Mouse (Mus musculus) frontal cortex, adult 2 months (tissue): ENCODE data around the gene Tmem38b. TPM values are rescaled to one million over a fixed set of nuclear protein-coding genes. Genes with fewer than 3 reads are reported as not detected.

Experiments used
- DNase-seq, 2 experiments: peaks; one replicate each; pipeline ENCODE4 v3.0.0; 2022; ENCODE audit warnings: low spot score in 1 of 2; ENCODE audit errors: extremely low spot score in 1 of 2
- polyA plus RNA-seq: library from polyadenylated mRNA; depleted of rRNA; stranded (reverse); fragments of >200 nt; gene quantifications from 2 replicates; pipeline ENCODE4 v1.2.3, GENCODE M21; 2012

Gene Tmem38b
- polyA plus RNA-seq, 1 experiment: 8.6 TPM

- no peak for DNase-seq
Observed at GRCm38 (mm10) chr4:53828914-53829313, 3.1 kb downstream of the Tmem38b start.

GRCm38 (mm10) chr4:53830016-53830415 lies 4.2 kb downstream of the Tmem38b start:
- DNase-seq: no peak

GRCm38 (mm10) chr4:53830579-53830978 lies 4.7 kb downstream of the Tmem38b start:
- DNase-seq: no peak

GRCm38 (mm10) chr4:53832321-53832720 lies 6.5 kb downstream of the Tmem38b start:
- DNase-seq: no peak

- DNase-seq: no peak
Observed at GRCm38 (mm10) chr4:53836978-53837377, 11.1 kb downstream of the Tmem38b start.

GRCm38 (mm10) chr4:53840158-53840870 lies 14.5 kb downstream of the Tmem38b start:
- no peak for DNase-seq

GRCm38 (mm10) chr4:53843553-53843952 lies 17.7 kb downstream of the Tmem38b start:
- DNase-seq: peak; percentile 37 to 69

GRCm38 (mm10) chr4:53844835-53845619 lies 19.2 kb downstream of the Tmem38b start:
- peak in 1 of 2 experiments; percentile 73 for DNase-seq

- no peak for DNase-seq
Observed at GRCm38 (mm10) chr4:53845656-53846055, 19.8 kb downstream of the Tmem38b start.

GRCm38 (mm10) chr4:53846326-53846725 lies 20.5 kb downstream of the Tmem38b start:
- DNase-seq: no peak

GRCm38 (mm10) chr4:53847541-53847940 lies 21.7 kb downstream of the Tmem38b start:
- no peak for DNase-seq

- DNase-seq: no peak
Observed at GRCm38 (mm10) chr4:53848308-53848707, 22.5 kb downstream of the Tmem38b start.

- no peak for DNase-seq
Observed at GRCm38 (mm10) chr4:53848816-53849215, 23.0 kb downstream of the Tmem38b start.

- DNase-seq: no peak
Observed at GRCm38 (mm10) chr4:53849804-53850203, 24.0 kb downstream of the Tmem38b start.

- no peak for DNase-seq
Observed at GRCm38 (mm10) chr4:53853333-53853732, 27.5 kb downstream of the Tmem38b start.

GRCm38 (mm10) chr4:53859944-53860343 lies 34.1 kb downstream of the Tmem38b start:
- no peak for DNase-seq

GRCm38 (mm10) chr4:53862101-53862500 lies 36.3 kb downstream of the Tmem38b start:
- DNase-seq: no peak

GRCm38 (mm10) chr4:53864098-53864820 lies 38.4 kb downstream of the Tmem38b start:
- DNase-seq: no peak

GRCm38 (mm10) chr4:53866459-53866858 lies 40.6 kb downstream of the Tmem38b start:
- DNase-seq: no peak

GRCm38 (mm10) chr4:53878542-53879417 lies 52.9 kb downstream of the Tmem38b start:
- DNase-seq: no peak
